Mouse (Mus musculus) brain, embryonic 14.5 days (tissue): ENCODE results near the gene Hamp.

Experiments
- CTCF ChIP-seq: fragments of 200-500 bp; IDR thresholded peaks from 2 replicates; pipeline ENCODE4 v1.5.1; 2012; ENCODE audit warnings: inconsistent platforms, mild to moderate bottlenecking, moderate library complexity, borderline replicate concordance; ENCODE audit not compliant: insufficient read depth, insufficient read length; ENCODE audit errors: extremely low read depth
- POLR2A ChIP-seq: fragments of 200-500 bp; IDR thresholded peaks from 2 replicates; pipeline ENCODE4 v1.6.1; 2012; ENCODE audit warnings: mild to moderate bottlenecking, inconsistent platforms, borderline replicate concordance; ENCODE audit not compliant: poor library complexity, insufficient read depth, insufficient read length, severe bottlenecking; ENCODE audit errors: extremely low read depth

GRCm38 (mm10) chr7:30988519-30989162 is 44.8 kb upstream of the Hamp start:
- TF ChIP-seq CTCF: no peak
- no peak for TF ChIP-seq POLR2A
